Mouse (Mus musculus): ENCODE data around the gene Eps15. TPM values are rescaled to one million over a fixed set of nuclear protein-coding genes. Genes with fewer than 3 reads are reported as not detected.

The Eps15 gene
- polyA plus RNA-seq, 1 experiment from 2014 or later, result 61.1 TPM

DNA sequence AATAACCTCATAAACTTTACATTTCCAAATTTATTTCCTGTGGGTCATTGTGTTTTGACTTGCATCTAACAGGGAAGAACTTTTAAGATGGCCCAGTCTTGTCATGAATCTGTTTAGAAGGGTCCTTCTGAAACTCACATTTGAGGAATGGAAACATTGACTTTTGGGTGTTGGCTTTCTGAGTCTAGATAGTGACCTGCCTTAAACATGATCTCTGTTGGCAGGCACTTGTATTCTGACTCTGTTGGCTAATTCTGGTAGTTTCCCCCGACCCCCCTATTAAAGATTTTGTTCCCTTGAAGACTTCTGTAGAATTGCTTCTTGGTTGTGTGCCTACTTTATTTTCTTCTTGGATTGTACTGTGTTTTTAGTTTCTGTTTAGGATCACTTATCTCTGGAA lies 1.9 kb downstream of the Eps15 start:
- Histone ChIP-seq H3K36me3 (ENCODE audit: control insufficient read depth, insufficient read depth, low read length) (no peaks in the 10 kb centered on the region), H3K4me1 (ENCODE audit: control insufficient read depth, insufficient read depth, low read length) (no peaks in the 10 kb centered on the region; the same call in 1 of the 2 replicates), H3K27ac (ENCODE audit: low read depth, low read length) (no peak overlapping the region), H3K9me3 (ENCODE audit: control insufficient read depth, low read length) (no peaks in the 10 kb centered on the region), H3K4me2 (ENCODE audit: low read depth) (no peak overlapping the region), H3K27me3 (ENCODE audit: control insufficient read depth, insufficient read depth, low read length) (no peaks in the 10 kb centered on the region), H3K9ac (ENCODE audit: low read length) (no peak overlapping the region), H3K4me3 (ENCODE audit: low read depth, low read length) (no peak overlapping the region)
- no peak for ATAC-seq (ENCODE audit: insufficient read depth, low FRiP score, low TSS enrichment)
- DNase-seq (ENCODE audit: low spot score), result no peak
- 81% methylated on average over 1 of the region's 1 CpGs for WGBS

DNA sequence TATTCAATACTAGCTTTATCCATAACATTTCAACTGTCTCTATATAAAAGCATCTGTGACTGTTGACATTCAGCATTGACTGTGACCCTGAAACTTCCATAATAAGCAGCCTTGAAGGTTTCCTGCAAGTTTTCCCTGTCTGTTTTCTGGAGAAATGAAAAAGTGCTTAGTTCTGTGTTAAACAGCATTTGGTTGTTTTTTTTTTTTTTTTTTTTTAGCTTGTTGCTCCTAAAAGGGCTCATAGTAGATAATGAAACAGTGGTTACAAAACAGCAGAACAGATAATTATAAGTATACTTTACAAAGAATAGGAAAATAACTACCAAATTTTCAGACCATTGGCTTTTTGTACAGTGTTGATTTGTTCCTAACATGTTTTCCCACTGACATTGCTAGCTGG lies 14.6 kb downstream of the Eps15 start:
- no peak overlapping the region for H3K4me3 ChIP-seq (ENCODE audit: low read depth, low read length)
- DNase-seq (ENCODE audit: low spot score) (no peak), ATAC-seq (ENCODE audit: insufficient read depth, low FRiP score, low TSS enrichment) (no peak)
- H3K36me3 ChIP-seq (ENCODE audit: control insufficient read depth, insufficient read depth, low read length), result no peaks in the 10 kb centered on the region
- H3K4me1 ChIP-seq (ENCODE audit: control insufficient read depth, insufficient read depth, low read length), result no peaks in the 10 kb centered on the region
- no peak overlapping the region for H3K9ac ChIP-seq (ENCODE audit: low read length)
- no peaks in the 10 kb centered on the region for H3K27me3 ChIP-seq (ENCODE audit: control insufficient read depth, insufficient read depth, low read length)
- H3K4me2 ChIP-seq (ENCODE audit: low read depth), result no peak overlapping the region
- no peaks in the 10 kb centered on the region for H3K9me3 ChIP-seq (ENCODE audit: control insufficient read depth, low read length)
- H3K27ac ChIP-seq (ENCODE audit: low read depth, low read length), result no peak overlapping the region

DNA sequence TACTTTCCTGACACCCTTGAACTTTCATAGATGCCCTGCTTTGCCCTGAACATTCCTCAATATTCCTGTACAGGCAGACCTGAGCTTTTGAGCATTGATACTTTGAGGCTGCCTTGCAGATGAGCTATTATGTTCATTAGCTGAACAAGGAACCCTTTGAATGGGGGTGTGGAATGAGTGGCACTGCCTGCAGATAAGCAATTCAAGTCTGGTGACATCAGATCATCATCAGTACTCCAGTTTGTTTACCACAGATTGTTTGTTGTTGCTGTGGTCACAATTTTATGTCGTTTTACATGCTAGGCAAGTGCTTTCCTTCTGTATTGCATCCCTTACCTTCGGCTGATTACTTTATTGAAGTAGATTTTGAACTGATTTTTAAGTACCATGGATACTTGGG lies 16.4 kb downstream of the Eps15 start:
- Histone ChIP-seq H3K4me3 (ENCODE audit: low read depth, low read length) (no peak overlapping the region), H3K9ac (ENCODE audit: low read length) (no peak overlapping the region), H3K27me3 (ENCODE audit: control insufficient read depth, insufficient read depth, low read length) (no peaks in the 10 kb centered on the region), H3K9me3 (ENCODE audit: control insufficient read depth, low read length) (no peaks in the 10 kb centered on the region), H3K4me2 (ENCODE audit: low read depth) (no peak overlapping the region), H3K36me3 (ENCODE audit: control insufficient read depth, insufficient read depth, low read length) (no peaks in the 10 kb centered on the region), H3K27ac (ENCODE audit: low read depth, low read length) (no peak overlapping the region), H3K4me1 (ENCODE audit: control insufficient read depth, insufficient read depth, low read length) (no peaks in the 10 kb centered on the region)
- ATAC-seq (ENCODE audit: insufficient read depth, low FRiP score, low TSS enrichment), result no peak
- 86% methylated on average over 2 of the region's 2 CpGs for WGBS
- no peak for DNase-seq (ENCODE audit: low spot score)

GRCm38 (mm10) chr4:109299136-109299535 lies 19.1 kb downstream of the Eps15 start:
- H3K36me3 ChIP-seq (ENCODE audit: control insufficient read depth, insufficient read depth, low read length), result no peaks in the 10 kb centered on the region
- no peak for ATAC-seq (ENCODE audit: insufficient read depth, low FRiP score, low TSS enrichment)
- no peak overlapping the region for H3K4me3 ChIP-seq (ENCODE audit: low read depth, low read length)
- H3K27ac ChIP-seq (ENCODE audit: low read depth, low read length), result no peak overlapping the region
- no peaks in the 10 kb centered on the region for H3K9me3 ChIP-seq (ENCODE audit: control insufficient read depth, low read length)
- no peak overlapping the region for H3K9ac ChIP-seq (ENCODE audit: low read length)
- H3K4me1 ChIP-seq (ENCODE audit: control insufficient read depth, insufficient read depth, low read length), result no peaks in the 10 kb centered on the region
- no peak for DNase-seq (ENCODE audit: low spot score)
- no peak overlapping the region for H3K4me2 ChIP-seq (ENCODE audit: low read depth)
- no peaks in the 10 kb centered on the region for H3K27me3 ChIP-seq (ENCODE audit: control insufficient read depth, insufficient read depth, low read length)

DNA sequence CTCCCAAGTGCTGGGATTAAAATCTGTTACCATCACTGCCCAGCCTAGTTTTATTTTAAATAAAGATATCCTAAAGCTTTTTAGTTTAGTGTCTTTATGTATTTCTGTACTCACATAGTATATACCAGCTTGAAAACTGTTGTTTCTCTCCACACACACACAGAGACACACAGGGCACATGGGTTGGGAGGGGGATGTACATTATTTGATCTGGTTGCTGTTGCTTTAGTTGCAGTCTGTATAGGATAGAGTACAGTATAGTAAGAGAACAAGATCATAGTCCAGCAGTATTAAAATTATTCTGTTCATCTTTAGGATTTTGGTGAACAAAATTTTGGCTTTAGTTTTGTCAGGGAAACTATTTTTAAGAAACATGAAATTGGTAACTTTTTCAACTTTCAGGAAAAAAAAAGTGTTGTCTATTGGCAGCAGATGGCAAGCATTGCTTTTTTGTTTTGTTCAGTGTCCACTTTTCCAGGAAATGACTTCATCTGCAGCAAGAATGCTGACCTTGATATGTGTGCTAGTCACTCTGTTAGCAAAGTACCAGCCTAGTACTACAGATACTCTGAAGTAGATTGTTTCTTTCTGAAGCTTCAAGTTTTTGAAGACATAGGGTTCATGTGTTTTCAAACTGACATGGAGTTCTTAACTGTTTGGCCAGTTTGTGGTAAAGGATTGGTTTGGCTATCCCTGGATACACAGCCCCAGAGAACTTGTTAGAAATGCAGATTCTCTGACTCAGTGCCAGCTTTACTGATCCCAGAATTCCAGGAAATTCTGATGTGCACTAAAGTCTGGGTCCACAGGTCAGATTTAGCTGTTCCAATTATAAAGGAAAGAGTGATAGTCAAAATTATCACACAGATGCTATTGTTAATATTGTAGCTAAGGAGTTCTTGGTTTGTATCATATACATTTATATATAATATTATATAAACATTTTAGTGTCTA lies 37.1 kb downstream of the Eps15 start:
- Histone ChIP-seq H3K27ac (ENCODE audit: low read depth, low read length) (no peak overlapping the region), H3K4me3 (ENCODE audit: low read depth, low read length) (no peak overlapping the region), H3K4me1 (ENCODE audit: control insufficient read depth, insufficient read depth, low read length) (no peaks in the 10 kb centered on the region), H3K9ac (ENCODE audit: low read length) (no peak overlapping the region), H3K27me3 (ENCODE audit: control insufficient read depth, insufficient read depth, low read length) (no peaks in the 10 kb centered on the region), H3K4me2 (ENCODE audit: low read depth) (no peak overlapping the region), H3K9me3 (ENCODE audit: control insufficient read depth, low read length) (no peaks in the 10 kb centered on the region), H3K36me3 (ENCODE audit: control insufficient read depth, insufficient read depth, low read length) (no peaks in the 10 kb centered on the region)
- ATAC-seq (ENCODE audit: insufficient read depth, low FRiP score, low TSS enrichment) (no peak), DNase-seq (ENCODE audit: low spot score) (no peak)

- no peak overlapping the region for H3K4me3 ChIP-seq (ENCODE audit: low read depth, low read length)
- ATAC-seq (ENCODE audit: insufficient read depth, low FRiP score, low TSS enrichment) (no peak), DNase-seq (ENCODE audit: low spot score) (no peak)
- H3K9ac ChIP-seq (ENCODE audit: low read length), result no peak overlapping the region
- no peaks in the 10 kb centered on the region for H3K27me3 ChIP-seq (ENCODE audit: control insufficient read depth, insufficient read depth, low read length)
- 82% methylated on average over 4 of the region's 4 CpGs for WGBS
- H3K9me3 ChIP-seq (ENCODE audit: control insufficient read depth, low read length), result no peaks in the 10 kb centered on the region
- H3K4me2 ChIP-seq (ENCODE audit: low read depth), result no peak overlapping the region
- no peaks in the 10 kb centered on the region for H3K4me1 ChIP-seq (ENCODE audit: control insufficient read depth, insufficient read depth, low read length)
- no peak overlapping the region for H3K27ac ChIP-seq (ENCODE audit: low read depth, low read length)
- H3K36me3 ChIP-seq (ENCODE audit: control insufficient read depth, insufficient read depth, low read length), result no peaks in the 10 kb centered on the region; the same call in 1 of the 2 replicates
These were observed 56.7 kb downstream of the Eps15 start for GRCm38 (mm10) chr4:109336796-109337195.

DNA sequence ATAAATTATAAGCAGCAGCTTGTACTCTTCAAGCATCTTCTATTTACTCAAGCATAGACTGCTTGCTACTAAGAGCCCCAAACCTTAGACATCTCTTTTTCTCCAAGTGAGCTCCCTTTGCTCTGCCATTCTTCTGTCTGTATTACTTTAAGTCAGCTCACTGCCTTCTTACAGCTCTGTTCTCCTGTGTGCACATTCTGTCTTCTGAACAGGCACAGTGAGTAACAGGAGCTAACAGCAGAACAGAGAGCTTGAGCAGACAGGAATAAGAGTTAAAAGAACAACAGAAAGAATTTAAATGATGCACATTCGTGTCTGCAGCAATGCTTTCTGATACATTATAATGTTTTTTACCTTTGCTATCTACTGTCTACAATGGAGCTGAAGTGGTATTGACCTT lies 61.2 kb downstream of the Eps15 start:
- WGBS, result 81% methylated on average over 1 of the region's 1 CpGs
- ATAC-seq (ENCODE audit: insufficient read depth, low FRiP score, low TSS enrichment), result no peak
- Histone ChIP-seq H3K36me3 (ENCODE audit: control insufficient read depth, insufficient read depth, low read length) (no peaks in the 10 kb centered on the region), H3K27me3 (ENCODE audit: control insufficient read depth, insufficient read depth, low read length) (no peaks in the 10 kb centered on the region), H3K4me2 (ENCODE audit: low read depth) (no peak overlapping the region), H3K4me3 (ENCODE audit: low read depth, low read length) (no peak overlapping the region), H3K9ac (ENCODE audit: low read length) (no peak overlapping the region), H3K9me3 (ENCODE audit: control insufficient read depth, low read length) (no peaks in the 10 kb centered on the region), H3K27ac (ENCODE audit: low read depth, low read length) (no peak overlapping the region), H3K4me1 (ENCODE audit: control insufficient read depth, insufficient read depth, low read length) (no peaks in the 10 kb centered on the region)
- no peak for DNase-seq (ENCODE audit: low spot score)

DNA sequence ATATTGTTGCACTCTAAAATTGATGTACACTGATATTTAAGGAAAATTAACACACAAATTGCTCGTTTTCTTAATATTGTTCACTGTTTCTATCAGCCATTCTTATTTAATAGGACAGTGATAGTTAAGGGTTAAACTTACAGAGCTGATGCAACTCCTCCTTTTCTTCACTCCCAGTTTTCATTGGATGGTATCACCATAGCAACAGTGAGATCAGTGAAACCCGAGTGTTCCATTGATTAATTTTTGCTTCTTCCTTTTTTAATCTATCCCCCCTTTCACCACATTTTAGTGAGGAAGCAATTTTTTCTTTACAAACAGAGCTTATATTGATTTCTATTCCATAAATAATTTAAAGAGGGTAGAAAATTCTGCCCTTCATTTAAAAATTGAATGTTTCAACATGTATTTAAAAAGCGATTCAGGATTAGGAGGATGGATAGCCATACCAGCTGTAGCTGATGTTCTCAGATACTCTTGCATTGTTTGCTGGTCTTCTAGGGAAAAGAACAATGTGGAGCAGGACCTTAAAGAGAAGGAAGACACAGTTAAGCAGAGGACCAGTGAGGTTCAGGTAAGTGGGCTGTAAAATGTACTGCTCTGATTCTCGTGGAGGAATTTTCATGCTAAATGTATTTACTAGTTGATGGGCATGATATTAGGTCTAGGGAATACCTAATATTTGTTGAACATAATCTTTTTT lies 62.9 kb downstream of the Eps15 start:
- WGBS, result 49% methylated on average over 4 of the region's 4 CpGs
- no peaks in the 10 kb centered on the region for H3K4me1 ChIP-seq (ENCODE audit: control insufficient read depth, insufficient read depth, low read length)
- DNase-seq (ENCODE audit: low spot score) (no peak), ATAC-seq (ENCODE audit: insufficient read depth, low FRiP score, low TSS enrichment) (peak; percentile 60; the same call in 1 of the 2 replicates)
- H3K36me3 ChIP-seq (ENCODE audit: control insufficient read depth, insufficient read depth, low read length), result no peaks in the 10 kb centered on the region
- H3K27me3 ChIP-seq (ENCODE audit: control insufficient read depth, insufficient read depth, low read length), result no peaks in the 10 kb centered on the region
- no peaks in the 10 kb centered on the region for H3K9me3 ChIP-seq (ENCODE audit: control insufficient read depth, low read length)
- no peak overlapping the region for H3K27ac ChIP-seq (ENCODE audit: low read depth, low read length)
- peak overlapping the region; percentile 22 for H3K4me3 ChIP-seq (ENCODE audit: low read depth, low read length)
- H3K4me2 ChIP-seq (ENCODE audit: low read depth), result no peak overlapping the region
- 0 out of 2 replicates have a peak overlapping the region, but pooled peaks have one; percentile 32 for H3K9ac ChIP-seq (ENCODE audit: low read length)

DNA sequence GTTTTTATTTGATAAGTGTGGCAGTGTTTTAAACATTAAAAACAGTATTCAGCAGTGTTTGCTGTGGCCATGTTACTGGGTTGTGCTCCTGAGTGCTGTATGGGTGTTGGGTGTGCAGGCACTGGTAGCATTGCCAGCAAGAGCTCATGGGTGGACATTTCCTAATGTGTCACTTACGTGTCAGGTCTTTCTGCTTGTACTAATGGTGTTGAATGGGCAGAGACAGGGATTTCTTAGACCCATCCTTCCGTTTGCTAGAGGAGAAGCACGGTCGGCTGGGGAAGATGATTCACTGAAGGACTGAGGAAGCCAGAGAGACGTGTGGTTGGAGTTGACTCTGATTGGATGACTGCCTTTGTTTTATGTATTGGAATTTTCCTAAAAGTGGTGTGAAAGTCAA lies 63.8 kb downstream of the Eps15 start:
- 75% methylated on average over 5 of the region's 5 CpGs for WGBS
- H3K4me2 ChIP-seq (ENCODE audit: low read depth), result peak overlapping the region; percentile 21; the same call in 1 of the 2 replicates
- no peaks in the 10 kb centered on the region for H3K9me3 ChIP-seq (ENCODE audit: control insufficient read depth, low read length)
- no peaks in the 10 kb centered on the region for H3K4me1 ChIP-seq (ENCODE audit: control insufficient read depth, insufficient read depth, low read length)
- H3K27ac ChIP-seq (ENCODE audit: low read depth, low read length), result no peak overlapping the region
- no peaks in the 10 kb centered on the region for H3K36me3 ChIP-seq (ENCODE audit: control insufficient read depth, insufficient read depth, low read length)
- H3K4me3 ChIP-seq (ENCODE audit: low read depth, low read length), result no peak overlapping the region
- H3K27me3 ChIP-seq (ENCODE audit: control insufficient read depth, insufficient read depth, low read length), result no peaks in the 10 kb centered on the region
- H3K9ac ChIP-seq (ENCODE audit: low read length), result no peak overlapping the region
- ATAC-seq (ENCODE audit: insufficient read depth, low FRiP score, low TSS enrichment) (no peak), DNase-seq (ENCODE audit: low spot score) (no peak)
